Mouse (Mus musculus): ENCODE measurements around the gene Rftn2.
A peak's percentile ranks its signal among the peaks of the same experiment; 100 is the strongest.

Gene Rftn2

GRCm38 (mm10) chr1:55226011-55226857 lies at the start of gene Rftn2:
Rftn2 (minus strand) TSS chr1:55226782.
- DNase-seq, result no peak

GRCm38 (mm10) chr1:55265447-55265846 lies 38.9 kb upstream of the Rftn2 start:
- DNase-seq, result no peak

GRCm38 (mm10) chr1:55264385-55264784 lies 37.8 kb upstream of the Rftn2 start:
- DNase-seq, result no peak

GRCm38 (mm10) chr1:55246374-55246773 lies 19.8 kb upstream of the Rftn2 start:
- DNase-seq, result no peak

DNA sequence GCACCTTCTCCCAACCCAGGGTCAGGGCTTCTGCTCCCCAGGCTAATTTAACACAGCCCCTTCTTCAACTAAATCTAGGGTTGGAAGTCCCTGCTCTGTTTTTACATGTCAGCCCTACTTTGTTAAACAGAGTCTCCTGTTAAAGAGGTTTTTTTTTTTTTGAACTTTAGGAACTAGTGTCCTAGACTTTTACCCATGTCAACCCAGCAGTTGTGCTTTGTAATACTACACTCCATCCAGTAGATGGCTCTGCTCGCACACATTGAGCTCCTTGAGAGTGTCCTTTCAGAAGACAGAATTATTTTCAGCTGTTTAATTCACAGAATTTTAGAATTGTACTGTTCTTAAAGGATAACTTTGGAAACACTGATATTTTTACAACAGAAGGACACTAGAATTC lies 12.7 kb upstream of the Rftn2 start:
- DNase-seq, result peak; percentile 59

DNA sequence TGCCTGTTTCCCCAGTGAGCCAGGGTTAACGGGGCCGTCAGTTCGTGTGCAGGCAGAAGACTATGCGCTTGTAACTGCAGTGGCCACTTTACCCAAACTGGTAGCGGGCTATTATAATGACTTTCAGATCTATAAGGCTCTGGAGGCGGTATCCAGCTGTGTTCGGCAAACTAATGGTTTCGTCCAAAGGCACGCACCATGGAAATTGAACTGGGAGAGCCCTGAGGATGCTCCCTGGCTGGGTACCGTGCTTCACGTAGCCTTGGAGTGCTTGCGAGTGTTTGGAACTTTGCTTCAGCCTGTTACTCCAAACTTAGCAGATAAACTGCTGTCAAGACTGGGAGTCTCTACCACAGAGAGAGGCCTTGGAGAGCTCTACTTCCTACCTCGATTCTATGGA lies 11.9 kb upstream of the Rftn2 start:
- DNase-seq, result peak; percentile 14

GRCm38 (mm10) chr1:55237643-55238161 lies 11.1 kb upstream of the Rftn2 start:
- no peak for DNase-seq

- peak; percentile 97 for DNase-seq
Measured at GRCm38 (mm10) chr1:55236890-55237642, 10.5 kb upstream of the Rftn2 start, which contains the start of gene Mars2. Mars2 (plus strand) TSS chr1:55237177.

- DNase-seq, result no peak
Measured at GRCm38 (mm10) chr1:55236487-55236886, 9.9 kb upstream of the Rftn2 start.

DNA sequence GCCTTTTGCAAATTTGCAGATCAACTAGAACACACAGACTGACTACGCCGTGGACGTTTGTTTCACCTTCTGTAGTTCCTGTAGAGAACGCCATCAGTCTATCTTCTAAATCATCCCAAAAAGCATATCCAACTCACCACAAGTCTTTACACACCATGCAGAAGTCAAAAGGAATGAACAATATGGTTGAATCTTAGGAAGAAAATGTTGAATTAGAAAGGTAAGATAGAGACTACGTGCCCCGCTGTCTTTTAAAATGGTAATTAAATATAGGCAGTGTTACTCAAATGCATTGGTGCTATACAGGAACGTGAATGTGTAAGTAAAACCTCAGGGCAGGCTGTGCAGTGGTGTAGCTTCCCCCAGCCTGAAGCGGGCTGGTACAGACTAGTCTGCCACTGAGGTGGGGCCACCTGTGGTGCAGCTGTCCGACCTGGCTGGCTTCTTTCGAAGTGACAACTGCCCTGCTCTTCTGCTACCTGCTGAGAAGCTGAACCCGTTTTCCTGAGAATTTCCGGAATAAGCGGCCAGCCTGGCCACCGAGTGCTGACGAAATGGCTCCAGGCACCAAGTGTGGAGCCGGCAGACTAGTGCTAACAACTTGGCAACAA lies 8.4 kb upstream of the Rftn2 start:
- no peak for DNase-seq

GRCm38 (mm10) chr1:55228256-55228884 lies 1.8 kb upstream of the Rftn2 start:
- DNase-seq, result no peak

- no peak for DNase-seq
Measured at GRCm38 (mm10) chr1:55227376-55227775, 794 bp upstream of the Rftn2 start.

DNA sequence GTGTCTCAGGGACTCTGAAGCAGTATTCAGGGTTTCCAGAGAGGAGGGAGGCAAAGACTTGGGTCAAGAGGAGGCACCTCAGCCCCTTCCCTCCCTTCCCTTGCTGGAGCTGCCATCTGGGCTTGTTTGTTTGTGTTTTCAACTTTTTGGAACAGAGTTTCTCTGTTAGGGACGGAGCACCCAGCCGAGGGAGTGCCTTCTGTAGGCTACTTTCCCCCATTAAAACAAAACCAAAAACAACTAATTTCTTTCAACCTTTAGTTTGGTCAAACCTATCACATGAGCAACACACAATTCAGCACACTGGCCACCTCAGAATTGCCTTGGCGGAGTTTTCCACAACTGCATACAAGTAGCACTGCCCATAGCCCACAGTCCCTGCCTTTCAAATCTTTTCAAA lies 1.2 kb downstream of the Rftn2 start:
- DNase-seq, result no peak

GRCm38 (mm10) chr1:55224111-55224510 lies 2.5 kb downstream of the Rftn2 start:
- DNase-seq, result no peak

GRCm38 (mm10) chr1:55223026-55223425 lies 3.6 kb downstream of the Rftn2 start:
- DNase-seq, result no peak

DNA sequence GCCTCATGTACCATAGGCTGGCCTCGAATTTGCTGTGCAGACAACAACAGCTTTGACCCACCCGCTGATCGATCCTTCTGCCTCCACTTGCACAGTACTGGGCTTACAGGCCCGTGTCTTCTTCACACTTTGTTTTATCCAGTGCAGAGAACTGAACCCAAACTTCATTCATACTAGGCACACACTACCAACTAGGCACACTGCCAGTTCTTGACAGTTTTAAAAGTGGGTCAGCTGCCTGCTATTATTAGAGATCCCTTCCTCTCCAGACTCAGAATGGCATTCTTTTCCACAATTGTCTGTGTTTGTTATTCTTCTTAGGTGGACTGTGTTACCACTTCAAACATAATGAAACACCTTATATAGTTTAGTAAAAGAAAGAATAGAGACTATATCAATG lies 5.2 kb downstream of the Rftn2 start:
- no peak for DNase-seq

DNA sequence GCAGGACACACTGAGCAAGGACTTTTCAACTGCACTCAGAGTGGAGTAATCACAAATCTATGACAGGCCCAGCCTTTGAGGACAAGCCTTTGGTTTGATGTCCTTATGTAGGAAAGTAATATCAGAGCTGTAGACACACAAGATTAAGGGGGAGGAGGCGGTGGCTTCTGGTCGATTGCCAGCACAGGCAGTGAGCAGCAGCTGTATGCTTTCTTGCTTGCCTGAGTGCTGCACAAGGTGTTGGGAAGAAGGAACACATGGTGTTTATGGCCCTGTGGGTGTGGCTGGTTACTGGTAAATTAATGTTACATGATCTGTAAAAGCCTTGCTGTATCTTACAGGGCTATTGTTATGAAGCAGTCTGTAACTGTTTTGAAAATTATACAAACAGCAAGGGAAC lies 9.4 kb downstream of the Rftn2 start:
- no peak for DNase-seq

- peak; percentile 61 for DNase-seq
Measured at GRCm38 (mm10) chr1:55215185-55215813, 11.3 kb downstream of the Rftn2 start.

GRCm38 (mm10) chr1:55213936-55214335 lies 12.6 kb downstream of the Rftn2 start:
- no peak for DNase-seq

DNA sequence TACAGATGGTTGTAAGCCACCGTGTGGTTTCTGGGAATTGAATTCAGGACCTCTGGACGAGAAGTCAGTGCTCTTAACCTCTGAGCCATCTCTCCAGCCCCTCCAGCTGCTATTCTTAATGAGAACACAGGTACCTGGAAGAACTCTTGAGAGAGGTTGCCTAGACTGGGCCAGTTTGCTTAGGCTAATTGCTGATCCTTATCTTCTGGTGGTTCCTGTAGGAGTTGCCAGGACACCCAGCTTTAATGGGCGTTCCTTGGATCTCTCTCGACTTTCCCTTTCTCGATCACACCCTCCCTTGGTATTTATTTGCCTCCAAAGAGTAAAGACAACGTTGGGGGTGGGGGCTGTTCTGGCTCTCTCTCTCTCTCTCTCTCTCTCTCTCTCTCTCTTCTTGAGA lies 13.1 kb downstream of the Rftn2 start:
- no peak for DNase-seq

GRCm38 (mm10) chr1:55212771-55213170 lies 13.8 kb downstream of the Rftn2 start:
- no peak for DNase-seq

DNA sequence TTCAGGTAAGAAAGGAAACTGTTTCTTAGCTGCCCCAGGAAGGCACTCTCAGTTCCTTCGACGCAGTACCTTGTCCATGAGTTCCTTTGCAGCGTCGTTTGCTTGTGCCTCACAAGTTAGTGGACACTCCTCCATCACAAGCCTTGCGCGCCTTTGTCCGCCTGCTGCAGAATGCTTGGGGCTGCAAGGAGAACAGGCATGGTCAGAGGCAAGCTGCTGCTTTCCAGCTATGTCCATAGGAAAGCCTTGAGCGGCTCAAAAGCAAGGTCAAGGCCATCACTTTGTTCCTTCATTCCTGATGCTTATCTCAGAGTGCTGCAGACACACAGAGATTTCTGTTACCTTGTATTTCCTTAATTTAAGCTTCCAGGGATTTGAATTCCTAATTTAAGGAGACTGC lies 15.5 kb downstream of the Rftn2 start:
- DNase-seq, result no peak
